Mouse (Mus musculus): ENCODE data around the gene S100a7a. TPM values are rescaled to one million over a fixed set of nuclear protein-coding genes. Genes with fewer than 3 reads are reported as not detected.

The S100a7a gene
- polyA plus RNA-seq, 1 experiment from 2014 or later, result not detected

DNA sequence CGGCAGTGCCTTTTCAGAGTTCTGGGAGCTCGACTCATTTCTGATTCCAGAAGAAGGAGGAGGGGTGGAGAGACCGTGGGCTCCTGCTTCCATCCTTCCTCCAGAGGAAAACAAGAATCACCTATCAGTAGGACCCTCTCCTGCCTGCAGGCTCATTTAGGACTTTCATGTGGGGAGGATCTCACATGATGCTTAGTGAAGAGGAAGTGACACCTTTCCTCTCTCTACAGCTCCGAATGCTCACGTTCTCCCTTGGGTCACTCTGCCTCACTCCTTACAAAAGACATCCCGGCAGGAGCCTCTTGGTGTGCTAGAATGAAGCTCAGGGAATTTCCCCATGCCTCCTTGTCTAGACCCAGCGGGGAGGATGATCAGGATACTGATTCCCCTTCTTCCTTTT, 32.3 kb upstream of the S100a7a start:
- H3K4me2 ChIP-seq (ENCODE audit: low read depth, severe bottlenecking), result no peak overlapping the region
- peaks cover 3% of the 10 kb centered on the region; the same call in 1 of the 2 replicates for H3K4me1 ChIP-seq (ENCODE audit: control insufficient read depth, insufficient read depth, low read length)
- WGBS, result 52% methylated on average over 7 of the region's 7 CpGs
- no peaks in the 10 kb centered on the region for H3K9me3 ChIP-seq (ENCODE audit: control insufficient read depth, low read length)
- H3K27ac ChIP-seq (replicated peaks; ENCODE audit: low read depth, low read length), result no peak overlapping the region
- no peak overlapping the region for H3K4me3 ChIP-seq (ENCODE audit: low read depth, low read length)
- ATAC-seq (ENCODE audit: insufficient number of reproducible peaks, low FRiP score, low TSS enrichment, low read depth), result no peak
- no peak overlapping the region for H3K9ac ChIP-seq (ENCODE audit: low read length)
- no peak for DNase-seq (ENCODE audit: low spot score)
- no peaks in the 10 kb centered on the region for H3K27me3 ChIP-seq (ENCODE audit: control insufficient read depth, insufficient read depth, low read length)
- H3K36me3 ChIP-seq (ENCODE audit: control insufficient read depth, insufficient read depth, low read length), result no peaks in the 10 kb centered on the region

DNA sequence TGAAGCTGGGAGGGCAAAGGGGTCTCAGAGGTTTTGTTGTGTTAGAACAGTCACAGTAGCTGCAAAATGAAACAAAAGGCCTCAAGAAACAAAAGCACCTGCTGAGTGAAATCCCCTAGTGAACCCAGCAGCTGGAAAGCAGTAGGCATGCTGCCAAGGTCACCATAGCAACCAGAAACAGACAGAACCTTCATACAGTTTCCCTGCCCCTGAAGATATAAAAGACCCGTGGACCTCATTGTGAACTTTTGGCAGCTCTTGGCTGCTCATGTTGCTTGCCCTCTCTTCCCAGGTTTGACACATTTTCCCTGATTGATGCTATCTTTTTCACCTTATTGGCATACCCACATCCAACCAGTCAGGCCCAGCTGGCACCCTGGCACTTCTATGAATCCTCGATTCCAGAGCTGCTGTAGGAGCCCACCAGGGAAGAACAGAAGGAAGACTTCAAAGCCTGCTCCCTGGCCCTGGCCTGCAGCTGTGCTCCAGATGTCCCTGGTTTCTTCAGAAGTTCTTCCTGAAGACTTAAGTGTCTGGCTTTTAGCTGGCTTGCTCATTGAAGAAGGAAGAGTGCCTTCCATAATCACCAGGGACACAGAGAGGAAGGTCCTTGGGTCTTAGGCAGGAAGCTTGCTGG, 30.3 kb upstream of the S100a7a start:
- Histone ChIP-seq H3K9ac (ENCODE audit: low read length) (no peak overlapping the region), H3K4me3 (ENCODE audit: low read depth, low read length) (no peak overlapping the region), H3K9me3 (ENCODE audit: control insufficient read depth, low read length) (no peaks in the 10 kb centered on the region), H3K4me1 (ENCODE audit: control insufficient read depth, insufficient read depth, low read length) (peaks cover 3% of the 10 kb centered on the region; the same call in 1 of the 2 replicates), H3K27ac (replicated peaks; ENCODE audit: low read depth, low read length) (no peak overlapping the region), H3K27me3 (ENCODE audit: control insufficient read depth, insufficient read depth, low read length) (no peaks in the 10 kb centered on the region), H3K4me2 (ENCODE audit: low read depth, severe bottlenecking) (no peak overlapping the region), H3K36me3 (ENCODE audit: control insufficient read depth, insufficient read depth, low read length) (no peaks in the 10 kb centered on the region)
- no peak; the same call in 1 of the 2 replicates for ATAC-seq (ENCODE audit: insufficient number of reproducible peaks, low FRiP score, low TSS enrichment, low read depth)
- DNase-seq (ENCODE audit: low spot score), result peak; percentile 36
- 19% methylated on average over 2 of the region's 2 CpGs for WGBS

- DNase-seq (ENCODE audit: low spot score) (no peak), ATAC-seq (ENCODE audit: insufficient number of reproducible peaks, low FRiP score, low TSS enrichment, low read depth) (no peak)
- no peak overlapping the region for H3K4me2 ChIP-seq (ENCODE audit: low read depth, severe bottlenecking)
- H3K9me3 ChIP-seq (ENCODE audit: control insufficient read depth, low read length), result no peaks in the 10 kb centered on the region
- no peak overlapping the region for H3K4me3 ChIP-seq (ENCODE audit: low read depth, low read length)
- 74% methylated on average over 5 of the region's 5 CpGs for WGBS
- no peaks in the 10 kb centered on the region for H3K27me3 ChIP-seq (ENCODE audit: control insufficient read depth, insufficient read depth, low read length)
- H3K9ac ChIP-seq (ENCODE audit: low read length), result no peak overlapping the region
- no peaks in the 10 kb centered on the region for H3K36me3 ChIP-seq (ENCODE audit: control insufficient read depth, insufficient read depth, low read length)
- peaks cover 3% of the 10 kb centered on the region; the same call in 1 of the 2 replicates for H3K4me1 ChIP-seq (ENCODE audit: control insufficient read depth, insufficient read depth, low read length)
- no peak overlapping the region for H3K27ac ChIP-seq (replicated peaks; ENCODE audit: low read depth, low read length)
Observed at GRCm38 (mm10) chr3:90625496-90625895, 28.3 kb upstream of the S100a7a start.

GRCm38 (mm10) chr3:90626266-90627021, 27.4 kb upstream of the S100a7a start:
- Histone ChIP-seq H3K36me3 (ENCODE audit: control insufficient read depth, insufficient read depth, low read length) (no peaks in the 10 kb centered on the region), H3K4me1 (ENCODE audit: control insufficient read depth, insufficient read depth, low read length) (peaks cover 3% of the 10 kb centered on the region; the same call in 1 of the 2 replicates), H3K27me3 (ENCODE audit: control insufficient read depth, insufficient read depth, low read length) (no peaks in the 10 kb centered on the region), H3K4me3 (ENCODE audit: low read depth, low read length) (no peak overlapping the region), H3K27ac (replicated peaks; ENCODE audit: low read depth, low read length) (no peak overlapping the region), H3K9ac (ENCODE audit: low read length) (no peak overlapping the region), H3K9me3 (ENCODE audit: control insufficient read depth, low read length) (no peaks in the 10 kb centered on the region), H3K4me2 (ENCODE audit: low read depth, severe bottlenecking) (no peak overlapping the region)
- DNase-seq (ENCODE audit: low spot score) (no peak), ATAC-seq (ENCODE audit: insufficient number of reproducible peaks, low FRiP score, low TSS enrichment, low read depth) (no peak)
- WGBS, result 85% methylated on average over 9 of the region's 9 CpGs

DNA sequence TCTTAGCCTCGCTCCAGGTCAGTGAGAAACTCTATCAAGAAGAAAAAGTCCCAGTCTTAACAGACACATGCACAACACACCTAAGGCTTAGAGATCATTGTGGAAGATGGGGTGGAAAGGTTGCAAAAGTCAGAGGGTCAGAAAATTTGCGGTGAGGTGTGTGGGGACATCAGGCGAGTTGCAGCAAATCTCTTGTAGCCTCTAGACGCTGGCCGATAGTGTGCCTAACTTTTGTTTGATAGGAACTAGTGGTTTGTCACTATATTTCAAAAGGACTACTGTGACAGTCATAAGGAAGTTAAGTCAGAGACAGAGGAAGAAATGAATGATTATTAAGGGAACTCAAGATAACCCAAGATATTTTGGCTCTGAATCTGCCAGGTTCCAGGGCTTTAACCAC, 26.5 kb upstream of the S100a7a start:
- H3K27me3 ChIP-seq (ENCODE audit: control insufficient read depth, insufficient read depth, low read length), result no peaks in the 10 kb centered on the region
- DNase-seq (ENCODE audit: low spot score) (no peak), ATAC-seq (ENCODE audit: insufficient number of reproducible peaks, low FRiP score, low TSS enrichment, low read depth) (no peak)
- no peak overlapping the region for H3K27ac ChIP-seq (replicated peaks; ENCODE audit: low read depth, low read length)
- H3K9ac ChIP-seq (ENCODE audit: low read length), result no peak overlapping the region
- no peaks in the 10 kb centered on the region for H3K36me3 ChIP-seq (ENCODE audit: control insufficient read depth, insufficient read depth, low read length)
- H3K4me1 ChIP-seq (ENCODE audit: control insufficient read depth, insufficient read depth, low read length), result peaks cover 3% of the 10 kb centered on the region; the same call in 1 of the 2 replicates
- 92% methylated on average over 5 of the region's 5 CpGs for WGBS
- H3K9me3 ChIP-seq (ENCODE audit: control insufficient read depth, low read length), result no peaks in the 10 kb centered on the region
- no peak overlapping the region for H3K4me3 ChIP-seq (ENCODE audit: low read depth, low read length)
- H3K4me2 ChIP-seq (ENCODE audit: low read depth, severe bottlenecking), result no peak overlapping the region

DNA sequence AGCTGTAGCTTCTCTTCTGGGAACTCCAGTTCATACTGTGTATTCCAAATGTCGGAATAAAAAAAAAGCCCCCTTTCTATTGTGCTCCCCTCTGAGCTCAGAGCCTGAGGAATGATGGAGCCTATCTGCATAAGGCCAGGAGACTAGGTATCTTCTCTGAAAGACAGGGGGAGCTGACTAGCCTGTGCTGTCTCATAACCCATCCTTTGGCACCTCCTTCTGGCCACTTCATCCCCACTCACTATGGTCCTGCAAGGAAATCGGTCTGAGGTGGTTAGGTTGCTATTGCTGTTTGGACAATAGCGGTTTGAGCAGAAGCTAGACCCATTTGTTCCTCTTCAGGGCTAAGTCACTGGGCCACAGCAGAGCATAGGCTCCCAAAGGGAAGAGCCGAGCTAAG, 26.0 kb upstream of the S100a7a start:
- no peak for ATAC-seq (ENCODE audit: insufficient number of reproducible peaks, low FRiP score, low TSS enrichment, low read depth)

GRCm38 (mm10) chr3:90629298-90629697, 24.5 kb upstream of the S100a7a start:
- no peaks in the 10 kb centered on the region for H3K9me3 ChIP-seq (ENCODE audit: control insufficient read depth, low read length)
- no peak overlapping the region for H3K9ac ChIP-seq (ENCODE audit: low read length)
- 71% methylated on average over 2 of the region's 2 CpGs for WGBS
- no peak overlapping the region for H3K27ac ChIP-seq (replicated peaks; ENCODE audit: low read depth, low read length)
- no peaks in the 10 kb centered on the region for H3K27me3 ChIP-seq (ENCODE audit: control insufficient read depth, insufficient read depth, low read length)
- ATAC-seq (ENCODE audit: insufficient number of reproducible peaks, low FRiP score, low TSS enrichment, low read depth) (no peak), DNase-seq (ENCODE audit: low spot score) (no peak)
- H3K4me3 ChIP-seq (ENCODE audit: low read depth, low read length), result no peak overlapping the region
- H3K36me3 ChIP-seq (ENCODE audit: control insufficient read depth, insufficient read depth, low read length), result no peaks in the 10 kb centered on the region
- H3K4me2 ChIP-seq (ENCODE audit: low read depth, severe bottlenecking), result no peak overlapping the region
- H3K4me1 ChIP-seq (ENCODE audit: control insufficient read depth, insufficient read depth, low read length), result no peaks in the 10 kb centered on the region

More for the DNA sequence above, 26.0 kb upstream of the S100a7a start:
- Histone ChIP-seq H3K9ac (ENCODE audit: low read length) (no peak overlapping the region), H3K36me3 (ENCODE audit: control insufficient read depth, insufficient read depth, low read length) (no peaks in the 10 kb centered on the region), H3K27ac (replicated peaks; ENCODE audit: low read depth, low read length) (no peak overlapping the region), H3K4me3 (ENCODE audit: low read depth, low read length) (no peak overlapping the region), H3K4me2 (ENCODE audit: low read depth, severe bottlenecking) (no peak overlapping the region), H3K4me1 (ENCODE audit: control insufficient read depth, insufficient read depth, low read length) (peaks cover 3% of the 10 kb centered on the region; the same call in 1 of the 2 replicates), H3K27me3 (ENCODE audit: control insufficient read depth, insufficient read depth, low read length) (no peaks in the 10 kb centered on the region), H3K9me3 (ENCODE audit: control insufficient read depth, low read length) (no peaks in the 10 kb centered on the region)
- no peak for DNase-seq (ENCODE audit: low spot score)
- 60% methylated on average over 4 of the region's 4 CpGs for WGBS

- ATAC-seq (ENCODE audit: insufficient number of reproducible peaks, low FRiP score, low TSS enrichment, low read depth) (no peak), DNase-seq (ENCODE audit: low spot score) (no peak)
- no peak overlapping the region for H3K9ac ChIP-seq (ENCODE audit: low read length)
- H3K4me1 ChIP-seq (ENCODE audit: control insufficient read depth, insufficient read depth, low read length), result no peaks in the 10 kb centered on the region
- no peaks in the 10 kb centered on the region for H3K9me3 ChIP-seq (ENCODE audit: control insufficient read depth, low read length)
- 84% methylated on average over 2 of the region's 2 CpGs for WGBS
- no peaks in the 10 kb centered on the region for H3K36me3 ChIP-seq (ENCODE audit: control insufficient read depth, insufficient read depth, low read length)
- H3K27ac ChIP-seq (replicated peaks; ENCODE audit: low read depth, low read length), result no peak overlapping the region
- no peak overlapping the region for H3K4me2 ChIP-seq (ENCODE audit: low read depth, severe bottlenecking)
- no peak overlapping the region for H3K4me3 ChIP-seq (ENCODE audit: low read depth, low read length)
- H3K27me3 ChIP-seq (ENCODE audit: control insufficient read depth, insufficient read depth, low read length), result no peaks in the 10 kb centered on the region
Observed at GRCm38 (mm10) chr3:90631984-90632383, 21.8 kb upstream of the S100a7a start.

Data from limb, embryonic 11.5 days (tissue).